Mouse (Mus musculus) erythroblast, embryonic 14.5 days (primary cell): ENCODE measurements around the gene Flt4.

Source experiments
- GATA1 ChIP-seq: IDR thresholded peaks from 2 replicates; pipeline ENCODE4 v1.6.1; 2012; ENCODE audit warnings: low read length, inconsistent platforms, mixed read lengths
- TAL1 ChIP-seq: IDR thresholded peaks from 3 replicates; pipeline ENCODE4 v1.6.1; 2012; ENCODE audit warnings: low read length, inconsistent platforms, mixed read lengths

DNA sequence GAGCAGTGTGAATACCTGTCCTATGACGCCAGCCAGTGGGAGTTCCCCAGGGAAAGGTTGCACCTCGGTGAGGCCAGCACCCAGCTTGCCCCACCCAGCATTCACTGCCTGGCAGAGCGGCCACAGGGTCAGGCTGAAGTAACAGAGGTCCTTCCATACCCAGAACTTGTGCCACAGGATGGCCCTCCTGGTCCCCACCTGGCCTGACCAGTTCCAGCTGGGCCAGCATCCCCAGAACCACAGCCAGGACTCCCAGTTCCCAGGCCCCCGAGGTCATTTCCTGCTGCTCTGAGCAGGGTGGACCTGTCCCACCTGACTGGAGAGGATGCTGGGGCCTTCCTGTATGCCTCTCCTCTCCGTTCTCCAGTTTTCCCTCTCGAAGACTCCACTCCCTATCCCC is 26.6 kb downstream of the Flt4 start:
- no peak for TF ChIP-seq TAL1
- no peak for TF ChIP-seq GATA1
